Mouse (Mus musculus): Measurements from ENCODE around the gene Dusp16.
A peak's percentile ranks its signal among the peaks of the same experiment; 100 is the strongest.

- TF ChIP-seq POLR2A (IDR thresholded peaks at IDR 0.05; ENCODE audit: borderline replicate concordance, extremely low read depth, insufficient read depth, insufficient read length, poor library complexity, severe bottlenecking) (no peak), CTCF (IDR thresholded peaks at IDR 0.05; ENCODE audit: borderline replicate concordance, extremely low read depth, insufficient read depth, insufficient read length) (peak; percentile 8; the same call in 1 of the 2 replicates)
Measured at GRCm38 (mm10) chr6:134780024-134780423, 12.4 kb downstream of the Dusp16 start.
